Mouse (Mus musculus): ENCODE measurements at regions not wholly inside any gene's neighbourhood (a gene's known extent, or its start where the extent isn't known, plus 50 kb on each side); places are given as distances from the start of the nearest gene placed in this dataset.

GRCm38 (mm10) chrX:19152170-19152861 lies 328.8 kb downstream of the Tex13c3 start:
- 86% methylated on average over 1 of the region's 1 CpGs for WGBS
- H3K4me3 ChIP-seq (ENCODE audit: low read depth, low read length): no peak overlapping the region
- no peak for ATAC-seq (ENCODE audit: insufficient number of reproducible peaks, low FRiP score, low TSS enrichment, low read depth)

GRCm38 (mm10) chrX:19150606-19151005 lies 330.5 kb downstream of the Tex13c3 start:
- no peaks in the 10 kb centered on the region for H3K9me3 ChIP-seq (ENCODE audit: control insufficient read depth, low read length)
- H3K4me1 ChIP-seq (ENCODE audit: control insufficient read depth, insufficient read depth, low read length): no peaks in the 10 kb centered on the region
- no peak overlapping the region for H3K4me3 ChIP-seq (ENCODE audit: low read depth, low read length)
- DNase-seq (ENCODE audit: low spot score) (no peak), ATAC-seq (ENCODE audit: insufficient number of reproducible peaks, low FRiP score, low TSS enrichment, low read depth) (no peak)
- no peak overlapping the region for H3K27ac ChIP-seq (replicated peaks; ENCODE audit: low read depth, low read length)
- H3K27me3 ChIP-seq (ENCODE audit: control insufficient read depth, insufficient read depth, low read length): no peaks in the 10 kb centered on the region
- no peak overlapping the region for H3K9ac ChIP-seq (ENCODE audit: low read length)
- H3K36me3 ChIP-seq (ENCODE audit: control insufficient read depth, insufficient read depth, low read length): no peaks in the 10 kb centered on the region
- no peak overlapping the region for H3K4me2 ChIP-seq (ENCODE audit: low read depth, severe bottlenecking)
- 94% methylated on average over 3 of the region's 3 CpGs for WGBS

More at GRCm38 (mm10) chrX:19152170-19152861, 328.8 kb downstream of the Tex13c3 start:
- no peak for DNase-seq (ENCODE audit: low spot score)
- H3K4me2 ChIP-seq (ENCODE audit: low read depth, severe bottlenecking): no peak overlapping the region
- no peaks in the 10 kb centered on the region for H3K9me3 ChIP-seq (ENCODE audit: control insufficient read depth, low read length)
- H3K36me3 ChIP-seq (ENCODE audit: control insufficient read depth, insufficient read depth, low read length): no peaks in the 10 kb centered on the region
- no peaks in the 10 kb centered on the region for H3K4me1 ChIP-seq (ENCODE audit: control insufficient read depth, insufficient read depth, low read length)
- no peak overlapping the region for H3K9ac ChIP-seq (ENCODE audit: low read length)
- no peaks in the 10 kb centered on the region for H3K27me3 ChIP-seq (ENCODE audit: control insufficient read depth, insufficient read depth, low read length)
- H3K27ac ChIP-seq (replicated peaks; ENCODE audit: low read depth, low read length): no peak overlapping the region

GRCm38 (mm10) chrX:19148672-19149071 lies 332.4 kb downstream of the Tex13c3 start:
- no peak for ATAC-seq (ENCODE audit: insufficient number of reproducible peaks, low FRiP score, low TSS enrichment, low read depth)
- WGBS: 85% methylated on average over 1 of the region's 1 CpGs

GRCm38 (mm10) chrX:19148251-19148650 lies 332.9 kb downstream of the Tex13c3 start:
- Histone ChIP-seq H3K4me1 (ENCODE audit: control insufficient read depth, insufficient read depth, low read length) (no peaks in the 10 kb centered on the region), H3K4me3 (ENCODE audit: low read depth, low read length) (no peak overlapping the region), H3K9ac (ENCODE audit: low read length) (no peak overlapping the region), H3K36me3 (ENCODE audit: control insufficient read depth, insufficient read depth, low read length) (no peaks in the 10 kb centered on the region), H3K27ac (replicated peaks; ENCODE audit: low read depth, low read length) (no peak overlapping the region), H3K4me2 (ENCODE audit: low read depth, severe bottlenecking) (no peak overlapping the region), H3K27me3 (ENCODE audit: control insufficient read depth, insufficient read depth, low read length) (no peaks in the 10 kb centered on the region), H3K9me3 (ENCODE audit: control insufficient read depth, low read length) (no peaks in the 10 kb centered on the region)
- WGBS: 87% methylated on average over 3 of the region's 3 CpGs
- no peak for DNase-seq (ENCODE audit: low spot score)
- no peak for ATAC-seq (ENCODE audit: insufficient number of reproducible peaks, low FRiP score, low TSS enrichment, low read depth)

More at GRCm38 (mm10) chrX:19148672-19149071, 332.4 kb downstream of the Tex13c3 start:
- no peaks in the 10 kb centered on the region for H3K36me3 ChIP-seq (ENCODE audit: control insufficient read depth, insufficient read depth, low read length)
- H3K9ac ChIP-seq (ENCODE audit: low read length): no peak overlapping the region
- no peak overlapping the region for H3K27ac ChIP-seq (replicated peaks; ENCODE audit: low read depth, low read length)
- no peaks in the 10 kb centered on the region for H3K4me1 ChIP-seq (ENCODE audit: control insufficient read depth, insufficient read depth, low read length)
- no peak for DNase-seq (ENCODE audit: low spot score)
- H3K27me3 ChIP-seq (ENCODE audit: control insufficient read depth, insufficient read depth, low read length): no peaks in the 10 kb centered on the region
- H3K4me3 ChIP-seq (ENCODE audit: low read depth, low read length): no peak overlapping the region
- no peak overlapping the region for H3K4me2 ChIP-seq (ENCODE audit: low read depth, severe bottlenecking)
- H3K9me3 ChIP-seq (ENCODE audit: control insufficient read depth, low read length): no peaks in the 10 kb centered on the region

GRCm38 (mm10) chrX:19112753-19113152 lies 368.4 kb downstream of the Tex13c3 start:
- Histone ChIP-seq H3K4me1 (ENCODE audit: control insufficient read depth, insufficient read depth, low read length) (no peaks in the 10 kb centered on the region), H3K27me3 (ENCODE audit: control insufficient read depth, insufficient read depth, low read length) (no peaks in the 10 kb centered on the region), H3K9me3 (ENCODE audit: control insufficient read depth, low read length) (no peaks in the 10 kb centered on the region), H3K4me3 (ENCODE audit: low read depth, low read length) (no peak overlapping the region), H3K9ac (ENCODE audit: low read length) (no peak overlapping the region), H3K36me3 (ENCODE audit: control insufficient read depth, insufficient read depth, low read length) (no peaks in the 10 kb centered on the region), H3K4me2 (ENCODE audit: low read depth, severe bottlenecking) (no peak overlapping the region), H3K27ac (replicated peaks; ENCODE audit: low read depth, low read length) (no peak overlapping the region)
- DNase-seq (ENCODE audit: low spot score): no peak
- WGBS: 86% methylated on average over 7 of the region's 7 CpGs
- ATAC-seq (ENCODE audit: insufficient number of reproducible peaks, low FRiP score, low TSS enrichment, low read depth): no peak

GRCm38 (mm10) chrX:19102911-19103310 lies 378.2 kb downstream of the Tex13c3 start:
- DNase-seq (ENCODE audit: low spot score) (no peak), ATAC-seq (ENCODE audit: insufficient number of reproducible peaks, low FRiP score, low TSS enrichment, low read depth) (no peak)
- WGBS: 71% methylated on average over 2 of the region's 2 CpGs

GRCm38 (mm10) chrX:19095960-19096359 lies 385.2 kb downstream of the Tex13c3 start:
- H3K9ac ChIP-seq (ENCODE audit: low read length): no peak overlapping the region
- no peaks in the 10 kb centered on the region for H3K9me3 ChIP-seq (ENCODE audit: control insufficient read depth, low read length)
- H3K4me3 ChIP-seq (ENCODE audit: low read depth, low read length): no peak overlapping the region
- H3K4me1 ChIP-seq (ENCODE audit: control insufficient read depth, insufficient read depth, low read length): no peaks in the 10 kb centered on the region
- no peak for DNase-seq (ENCODE audit: low spot score)
- ATAC-seq (ENCODE audit: insufficient number of reproducible peaks, low FRiP score, low TSS enrichment, low read depth): no peak
- no peak overlapping the region for H3K4me2 ChIP-seq (ENCODE audit: low read depth, severe bottlenecking)
- H3K36me3 ChIP-seq (ENCODE audit: control insufficient read depth, insufficient read depth, low read length): no peaks in the 10 kb centered on the region
- no peak overlapping the region for H3K27ac ChIP-seq (replicated peaks; ENCODE audit: low read depth, low read length)
- H3K27me3 ChIP-seq (ENCODE audit: control insufficient read depth, insufficient read depth, low read length): no peaks in the 10 kb centered on the region

More at GRCm38 (mm10) chrX:19102911-19103310, 378.2 kb downstream of the Tex13c3 start:
- Histone ChIP-seq H3K27me3 (ENCODE audit: control insufficient read depth, insufficient read depth, low read length) (no peaks in the 10 kb centered on the region), H3K4me1 (ENCODE audit: control insufficient read depth, insufficient read depth, low read length) (no peaks in the 10 kb centered on the region), H3K36me3 (ENCODE audit: control insufficient read depth, insufficient read depth, low read length) (no peaks in the 10 kb centered on the region), H3K4me2 (ENCODE audit: low read depth, severe bottlenecking) (no peak overlapping the region), H3K27ac (replicated peaks; ENCODE audit: low read depth, low read length) (no peak overlapping the region), H3K9me3 (ENCODE audit: control insufficient read depth, low read length) (no peaks in the 10 kb centered on the region), H3K4me3 (ENCODE audit: low read depth, low read length) (no peak overlapping the region), H3K9ac (ENCODE audit: low read length) (no peak overlapping the region)

GRCm38 (mm10) chrX:19084435-19084834 lies 396.7 kb downstream of the Tex13c3 start:
- no peak overlapping the region for H3K27ac ChIP-seq (replicated peaks; ENCODE audit: low read depth, low read length)
- no peak overlapping the region for H3K4me2 ChIP-seq (ENCODE audit: low read depth, severe bottlenecking)
- no peaks in the 10 kb centered on the region for H3K9me3 ChIP-seq (ENCODE audit: control insufficient read depth, low read length)
- ATAC-seq (ENCODE audit: insufficient number of reproducible peaks, low FRiP score, low TSS enrichment, low read depth) (no peak), DNase-seq (ENCODE audit: low spot score) (no peak)
- H3K9ac ChIP-seq (ENCODE audit: low read length): no peak overlapping the region
- WGBS: 92% methylated on average over 1 of the region's 1 CpGs
- H3K36me3 ChIP-seq (ENCODE audit: control insufficient read depth, insufficient read depth, low read length): no peaks in the 10 kb centered on the region
- H3K4me3 ChIP-seq (ENCODE audit: low read depth, low read length): no peak overlapping the region
- no peaks in the 10 kb centered on the region for H3K4me1 ChIP-seq (ENCODE audit: control insufficient read depth, insufficient read depth, low read length)
- H3K27me3 ChIP-seq (ENCODE audit: control insufficient read depth, insufficient read depth, low read length): no peaks in the 10 kb centered on the region

GRCm38 (mm10) chrX:19080021-19080420 lies 401.1 kb downstream of the Tex13c3 start:
- no peaks in the 10 kb centered on the region for H3K4me1 ChIP-seq (ENCODE audit: control insufficient read depth, insufficient read depth, low read length)
- no peaks in the 10 kb centered on the region for H3K27me3 ChIP-seq (ENCODE audit: control insufficient read depth, insufficient read depth, low read length)
- ATAC-seq (ENCODE audit: insufficient number of reproducible peaks, low FRiP score, low TSS enrichment, low read depth) (no peak), DNase-seq (ENCODE audit: low spot score) (no peak)
- no peaks in the 10 kb centered on the region for H3K36me3 ChIP-seq (ENCODE audit: control insufficient read depth, insufficient read depth, low read length)
- H3K9me3 ChIP-seq (ENCODE audit: control insufficient read depth, low read length): no peaks in the 10 kb centered on the region
- H3K9ac ChIP-seq (ENCODE audit: low read length): no peak overlapping the region
- H3K4me3 ChIP-seq (ENCODE audit: low read depth, low read length): no peak overlapping the region
- 84% methylated on average over 2 of the region's 2 CpGs for WGBS
- no peak overlapping the region for H3K27ac ChIP-seq (replicated peaks; ENCODE audit: low read depth, low read length)
- no peak overlapping the region for H3K4me2 ChIP-seq (ENCODE audit: low read depth, severe bottlenecking)
